Mouse (Mus musculus): ENCODE results near the gene Gm3604. TPM values are rescaled to one million over a fixed set of nuclear protein-coding genes. Genes with fewer than 3 reads are reported as not detected.
"Not testable (repeated sequence)": the region's sequence is repeated elsewhere in the genome, so short reads cannot be mapped to it uniquely, and the experiment has no call there.

Gm3604 gene
- 1.3 and 1.4 TPM in 2 replicates for polyA plus RNA-seq (2012; rRNA removed)

DNA sequence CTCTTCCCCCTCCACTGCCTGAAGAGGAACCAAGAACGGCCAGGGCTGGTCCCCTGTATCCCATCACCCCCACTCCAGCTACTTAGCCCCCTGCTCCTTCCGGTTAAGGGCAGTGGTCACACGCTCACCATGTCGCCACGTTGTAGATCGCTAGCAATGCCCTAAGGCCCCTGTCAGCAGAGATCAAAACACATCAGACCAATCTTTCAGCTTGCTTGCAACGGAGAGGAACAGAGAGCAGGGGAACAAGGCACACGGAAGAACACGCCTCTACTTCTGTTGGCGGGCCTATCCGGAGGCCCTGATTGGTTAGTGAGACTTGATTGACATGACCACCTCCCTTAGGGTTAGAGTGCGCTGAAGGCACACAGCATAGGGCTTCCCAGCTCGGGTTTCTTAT lies at the start of gene Gm3604:
Gene Gm3604, minus strand, starts transcription at position 226 of the 400 bp plus-strand sequence.
- not testable (repeated sequence) for H3K4me1 ChIP-seq (ENCODE audit: control insufficient read depth, insufficient read depth, low read length); H3K27ac ChIP-seq (ENCODE audit: insufficient read depth, low read length)
- H3K4me3 ChIP-seq (ENCODE audit: insufficient read depth, low read length): peak within 1 kb of the TSS; percentile 45

DNA sequence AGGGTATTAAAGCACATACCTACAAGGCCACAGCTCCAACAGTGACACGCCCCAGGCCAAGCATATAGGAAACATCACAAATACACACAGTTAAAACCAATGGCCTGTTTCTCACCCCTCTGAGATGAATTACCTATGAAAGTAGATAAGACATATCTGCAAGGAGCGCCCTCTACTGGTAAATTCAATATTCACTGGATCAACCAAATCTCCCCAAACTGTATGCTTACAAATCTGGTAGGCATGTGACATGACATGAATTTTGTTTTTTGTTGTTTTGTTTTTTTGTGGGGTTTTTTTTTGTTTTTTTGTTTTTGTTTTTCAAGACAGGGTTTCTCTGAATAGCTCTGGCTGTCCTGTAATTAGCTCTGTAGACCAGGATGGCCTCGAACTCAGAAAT lies 16.2 kb upstream of the Gm3604 start:
- not testable (repeated sequence) for H3K4me3 ChIP-seq (ENCODE audit: insufficient read depth, low read length); H3K4me1 ChIP-seq (ENCODE audit: control insufficient read depth, insufficient read depth, low read length); H3K27ac ChIP-seq (ENCODE audit: insufficient read depth, low read length)

DNA sequence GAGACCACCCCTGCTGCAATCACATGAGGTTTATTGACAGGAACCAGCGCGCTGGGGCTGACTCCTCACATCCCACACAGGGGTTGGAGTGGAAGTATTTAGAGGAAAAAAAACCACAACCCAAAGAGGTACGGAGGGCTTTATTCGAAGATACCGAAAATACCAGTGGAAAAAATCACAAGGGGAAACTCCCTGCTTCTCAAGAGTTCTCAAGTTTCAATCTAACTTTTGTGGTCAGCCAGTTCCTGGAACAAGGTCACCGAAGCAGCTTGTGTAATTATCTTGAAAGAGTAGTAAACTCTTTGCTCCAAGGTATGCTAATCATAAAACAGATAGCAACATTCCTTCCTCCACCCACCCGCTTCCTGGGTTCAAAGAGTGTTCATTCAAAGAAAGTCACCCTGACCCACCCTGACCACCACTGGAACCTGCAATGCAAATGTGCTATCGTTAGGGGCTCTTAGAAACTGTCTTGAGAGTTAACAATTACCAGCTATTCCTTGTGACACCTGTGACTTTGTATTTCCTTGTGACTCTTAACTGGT lies 7.2 kb upstream of the Gm3604 start:
- H3K27ac ChIP-seq (ENCODE audit: insufficient read depth, low read length); H3K4me3 ChIP-seq (ENCODE audit: insufficient read depth, low read length); H3K4me1 ChIP-seq (ENCODE audit: control insufficient read depth, insufficient read depth, low read length): not testable (repeated sequence)

DNA sequence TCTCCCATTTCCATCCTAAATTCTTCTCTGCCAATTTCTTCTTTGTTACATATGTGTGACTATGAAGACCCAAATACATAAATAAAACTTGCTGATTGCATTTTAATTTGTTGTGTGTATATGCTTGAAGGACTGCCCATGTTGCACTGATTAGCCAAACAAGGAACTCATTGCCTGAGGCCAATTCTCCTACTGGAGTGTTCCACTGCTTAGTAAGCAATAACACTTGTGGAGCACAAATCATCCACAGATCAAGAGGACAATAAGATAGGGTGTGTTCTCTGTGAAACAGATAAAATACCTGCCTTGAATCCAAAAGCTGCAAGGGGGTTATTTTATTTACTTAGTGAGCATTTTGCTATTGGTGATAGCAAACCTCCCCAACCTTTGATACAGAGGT lies 51.2 kb downstream of the Gm3604 start:
- TF ChIP-seq CTCF (IDR thresholded peaks at IDR 0.05; ENCODE audit: extremely low read depth, insufficient read depth, low read length): no peak
- no peak for TF ChIP-seq POLR2A (IDR thresholded peaks at IDR 0.05; ENCODE audit: extremely low read depth, insufficient read depth, low read length)

DNA sequence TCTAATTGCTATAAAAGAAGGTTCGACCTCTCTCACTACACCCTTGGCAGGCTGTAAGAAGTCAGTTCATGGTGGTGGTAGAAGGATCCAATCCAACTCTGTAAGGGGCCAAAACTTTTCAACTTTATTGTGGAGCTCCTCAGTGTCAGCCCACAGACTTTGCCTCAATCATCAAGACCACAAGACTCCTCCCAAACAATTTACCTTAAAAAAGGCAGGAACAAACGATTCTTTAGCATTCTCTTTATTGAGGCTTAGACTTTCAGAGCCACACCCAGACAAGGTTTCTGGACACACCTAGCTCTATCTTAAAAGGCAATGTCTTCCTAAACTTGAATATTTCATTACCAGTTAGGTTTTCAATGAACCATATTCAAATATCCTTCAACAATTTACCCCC lies 51.6 kb downstream of the Gm3604 start:
- Histone ChIP-seq H3K4me1 (ENCODE audit: control insufficient read depth, insufficient read depth, low read length) (no peaks in the 10 kb centered on the region), H3K4me3 (ENCODE audit: insufficient read depth, low read length) (no peak overlapping the region), H3K27ac (ENCODE audit: insufficient read depth, low read length) (no peak overlapping the region)
- TF ChIP-seq CTCF (IDR thresholded peaks at IDR 0.05; ENCODE audit: extremely low read depth, insufficient read depth, low read length): no peak

More for the DNA sequence above, 51.2 kb downstream of the Gm3604 start:
- no peaks in the 10 kb centered on the region for H3K4me1 ChIP-seq (ENCODE audit: control insufficient read depth, insufficient read depth, low read length)
- H3K27ac ChIP-seq (ENCODE audit: insufficient read depth, low read length): no peak overlapping the region
- no peak overlapping the region for H3K4me3 ChIP-seq (ENCODE audit: insufficient read depth, low read length)

Other genes with a start within 250 kb of the Gm3604 start
- gene Gm49359, start 83.7 kb upstream of the Gm3604 start, polyA plus RNA-seq (2012; rRNA removed): 5.3 and 5.4 TPM in 2 replicates
- not detected in 2 replicates for gene Zfp935, start 175.3 kb upstream of the Gm3604 start, polyA plus RNA-seq (2012; rRNA removed)
- 8.4 and 8.6 TPM in 2 replicates for gene Zfp934, start 188.0 kb upstream of the Gm3604 start, polyA plus RNA-seq (2012; rRNA removed)
- 4.1 and 4.7 TPM in 2 replicates for gene 6720489N17Rik, start 241.0 kb upstream of the Gm3604 start, polyA plus RNA-seq (2012; rRNA removed)

All from cortical plate, adult 2 months (tissue).